Mouse (Mus musculus): ENCODE measurements around the gene Cacng1. TPM values are rescaled to one million over a fixed set of nuclear protein-coding genes. Genes with fewer than 3 reads are reported as not detected.

Gene Cacng1
- polyA plus RNA-seq, 1 experiment from 2014 or later, result 3.1 TPM

DNA sequence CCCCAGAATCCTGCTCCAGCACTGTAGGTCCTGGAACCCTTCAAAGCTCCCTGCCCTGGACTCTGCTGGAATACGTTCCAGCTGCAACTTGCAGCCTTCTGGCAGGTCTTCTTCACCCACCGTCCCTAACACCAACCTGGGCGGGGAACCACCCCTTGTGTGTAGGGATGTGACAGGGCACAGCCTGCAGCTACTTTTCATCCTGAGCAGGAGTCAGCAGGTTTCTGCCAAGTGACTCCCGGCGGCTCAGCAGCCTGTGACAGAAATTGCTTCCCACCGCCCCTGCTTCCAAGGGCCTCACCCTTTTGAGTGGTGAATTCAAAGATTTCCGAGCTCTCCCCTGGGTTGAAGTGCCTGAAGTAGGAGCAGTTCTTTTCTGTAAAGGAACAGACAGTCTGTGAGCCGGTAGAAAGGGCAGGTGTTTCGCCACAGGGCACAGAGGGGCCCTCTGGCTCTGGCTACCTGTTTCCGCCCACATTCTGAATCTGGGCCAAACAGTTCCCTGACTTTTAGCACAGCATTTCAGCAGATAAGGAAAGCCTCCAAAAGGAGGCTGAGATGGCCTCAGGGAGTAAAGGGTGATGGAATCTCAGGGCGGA lies 10.7 kb downstream of the Cacng1 start:
- Histone ChIP-seq H3K4me3 (replicated peaks) (no peak overlapping the region), H3K9me3 (no peaks in the 10 kb centered on the region), H3K27ac (no peak overlapping the region), H3K4me2 (no peak overlapping the region), H3K27me3 (no peaks in the 10 kb centered on the region; the same call in 1 of the 2 replicates), H3K4me1 (replicated peaks) (peaks cover 20% of the 10 kb centered on the region), H3K36me3 (no peaks in the 10 kb centered on the region), H3K9ac (replicated peaks) (no peak overlapping the region)
- no peak for ATAC-seq (ENCODE audit: insufficient number of reproducible peaks, insufficient read depth, low FRiP score, low TSS enrichment, low read depth)
- 67% methylated on average over 11 of the region's 11 CpGs for WGBS

DNA sequence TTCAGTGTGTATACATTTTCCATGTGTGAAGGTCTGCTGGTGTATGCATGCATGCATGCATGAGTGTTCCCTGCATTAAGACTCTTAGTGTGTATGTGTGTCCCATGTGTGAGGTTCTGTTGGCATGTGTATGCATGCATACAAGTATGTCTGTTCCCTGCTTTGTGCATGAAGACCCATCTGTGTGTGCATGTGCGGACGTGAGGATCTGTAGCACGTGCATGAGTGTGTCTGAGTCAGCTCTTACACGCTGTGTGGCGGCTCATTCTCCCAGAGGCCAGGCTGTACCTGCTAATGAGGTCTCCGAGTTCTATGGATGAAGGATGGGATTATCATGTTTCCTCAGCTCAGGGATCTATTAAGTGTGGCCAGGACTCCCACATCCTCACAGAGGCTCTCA lies 11.3 kb downstream of the Cacng1 start:
- Histone ChIP-seq H3K4me1 (replicated peaks) (peaks cover 17% of the 10 kb centered on the region), H3K27me3 (no peaks in the 10 kb centered on the region; the same call in 1 of the 2 replicates), H3K9me3 (no peaks in the 10 kb centered on the region), H3K9ac (replicated peaks) (no peak overlapping the region), H3K27ac (no peak overlapping the region), H3K4me2 (no peak overlapping the region), H3K4me3 (replicated peaks) (no peak overlapping the region), H3K36me3 (no peaks in the 10 kb centered on the region)
- 89% methylated on average over 6 of the region's 6 CpGs for WGBS
- no peak for ATAC-seq (ENCODE audit: insufficient number of reproducible peaks, insufficient read depth, low FRiP score, low TSS enrichment, low read depth)

DNA sequence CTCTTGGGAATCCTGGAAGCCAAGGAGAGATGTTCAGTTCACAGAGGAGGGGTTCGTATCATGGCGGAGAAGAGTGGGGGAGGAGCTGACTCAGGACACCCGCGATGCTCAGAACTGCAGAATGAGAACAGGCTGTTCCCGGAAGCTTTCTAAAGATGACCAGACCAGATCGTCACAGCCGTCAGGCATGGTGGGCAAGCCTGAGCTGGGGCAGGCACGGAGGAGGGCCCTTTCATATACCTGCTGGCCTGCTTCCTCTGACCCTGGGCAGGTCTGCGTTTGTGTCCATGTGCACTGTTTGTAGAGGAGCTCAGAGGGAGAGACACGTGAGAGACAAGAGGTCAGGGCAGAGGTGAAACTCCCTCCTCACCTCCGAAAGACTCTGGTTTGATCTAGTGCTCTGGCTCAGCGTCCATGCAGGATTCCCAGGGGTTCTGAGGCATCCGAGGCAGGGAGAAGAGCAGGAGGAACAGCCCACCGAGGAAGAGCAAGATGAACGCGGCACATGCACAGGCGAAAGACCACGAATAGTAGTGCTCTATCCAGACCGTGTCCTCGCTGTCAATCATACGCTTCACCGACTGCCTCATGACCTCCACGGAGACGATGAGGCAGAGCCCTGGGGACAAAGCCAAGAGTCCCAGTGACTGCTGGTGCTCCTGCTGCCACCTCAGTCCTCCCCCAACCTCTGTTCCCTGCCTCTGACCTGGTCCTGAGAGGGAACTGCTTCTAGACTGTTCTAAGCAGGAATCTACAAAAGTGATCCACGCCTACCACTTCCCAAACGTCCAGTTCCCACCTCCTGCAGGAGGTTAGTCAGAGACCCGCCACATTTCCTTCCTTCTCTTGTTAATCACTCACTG lies 12.8 kb downstream of the Cacng1 start:
- no peak overlapping the region for H3K4me3 ChIP-seq (replicated peaks)
- no peak for ATAC-seq (ENCODE audit: insufficient number of reproducible peaks, insufficient read depth, low FRiP score, low TSS enrichment, low read depth)
- no peaks in the 10 kb centered on the region; the same call in 1 of the 2 replicates for H3K27me3 ChIP-seq
- no peak overlapping the region for H3K9ac ChIP-seq (replicated peaks)
- no peak overlapping the region for H3K4me2 ChIP-seq
- 58% methylated on average over 27 of the region's 27 CpGs for WGBS
- no peak overlapping the region for H3K27ac ChIP-seq
- peaks cover 15% of the 10 kb centered on the region for H3K4me1 ChIP-seq (replicated peaks)
- H3K36me3 ChIP-seq, result no peaks in the 10 kb centered on the region
- no peaks in the 10 kb centered on the region for H3K9me3 ChIP-seq

DNA sequence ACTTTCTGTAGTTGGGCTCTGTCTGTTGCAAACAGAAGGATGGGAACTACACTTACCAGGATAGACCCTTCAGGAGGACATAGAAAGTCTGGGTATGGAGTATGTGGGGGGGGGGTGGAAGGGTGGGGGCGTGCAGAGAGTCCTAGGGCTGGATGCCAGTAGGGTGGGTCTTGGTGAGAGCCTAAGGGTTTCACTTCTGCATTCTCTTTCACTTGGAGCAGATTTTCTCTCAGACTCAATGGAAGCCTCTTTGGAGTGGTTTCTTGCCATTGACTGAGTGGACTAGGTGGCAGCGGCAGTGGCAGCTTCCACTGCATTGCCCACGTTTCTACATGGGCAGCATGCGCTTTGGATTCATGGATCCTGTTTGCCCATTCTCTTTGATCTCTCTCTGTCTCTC lies 16.4 kb downstream of the Cacng1 start:
- H3K9ac ChIP-seq (replicated peaks), result no peak overlapping the region
- H3K4me3 ChIP-seq (replicated peaks), result no peak overlapping the region
- no peaks in the 10 kb centered on the region for H3K36me3 ChIP-seq
- ATAC-seq (ENCODE audit: insufficient number of reproducible peaks, insufficient read depth, low FRiP score, low TSS enrichment, low read depth), result no peak
- peaks cover 21% of the 10 kb centered on the region for H3K4me1 ChIP-seq (replicated peaks)
- no peak overlapping the region for H3K27ac ChIP-seq
- 93% methylated on average over 4 of the region's 4 CpGs for WGBS
- H3K9me3 ChIP-seq, result no peaks in the 10 kb centered on the region
- H3K4me2 ChIP-seq, result no peak overlapping the region
- no peaks in the 10 kb centered on the region; the same call in 1 of the 2 replicates for H3K27me3 ChIP-seq

DNA sequence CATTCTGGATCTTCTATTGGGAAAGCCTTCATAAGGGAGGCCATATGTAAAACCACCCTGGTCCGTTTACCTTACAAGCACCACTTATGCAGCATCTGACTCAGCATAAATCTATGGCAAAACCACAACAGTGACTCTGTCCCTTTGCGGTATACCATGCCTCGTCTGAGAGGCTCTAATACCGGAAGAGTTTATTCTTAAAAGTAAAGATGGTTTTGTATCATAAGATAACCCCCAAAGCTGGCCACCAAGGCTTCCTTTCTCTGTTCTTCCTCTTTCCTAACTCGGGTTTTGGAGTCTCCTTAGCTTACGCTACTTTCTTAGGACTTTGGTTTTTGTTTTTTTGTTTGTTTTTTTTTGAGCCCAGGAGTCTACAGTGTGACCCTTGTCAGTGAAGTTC lies 23.0 kb downstream of the Cacng1 start:
- Histone ChIP-seq H3K9ac (replicated peaks) (no peak overlapping the region), H3K27ac (no peak overlapping the region), H3K27me3 (no peaks in the 10 kb centered on the region), H3K36me3 (peaks cover 4% of the 10 kb centered on the region), H3K4me3 (replicated peaks) (no peak overlapping the region), H3K4me1 (replicated peaks) (peaks cover 10% of the 10 kb centered on the region), H3K4me2 (no peak overlapping the region), H3K9me3 (no peaks in the 10 kb centered on the region)
- ATAC-seq (ENCODE audit: insufficient number of reproducible peaks, insufficient read depth, low FRiP score, low TSS enrichment, low read depth), result no peak
- 82% methylated on average over 6 of the region's 6 CpGs for WGBS

DNA sequence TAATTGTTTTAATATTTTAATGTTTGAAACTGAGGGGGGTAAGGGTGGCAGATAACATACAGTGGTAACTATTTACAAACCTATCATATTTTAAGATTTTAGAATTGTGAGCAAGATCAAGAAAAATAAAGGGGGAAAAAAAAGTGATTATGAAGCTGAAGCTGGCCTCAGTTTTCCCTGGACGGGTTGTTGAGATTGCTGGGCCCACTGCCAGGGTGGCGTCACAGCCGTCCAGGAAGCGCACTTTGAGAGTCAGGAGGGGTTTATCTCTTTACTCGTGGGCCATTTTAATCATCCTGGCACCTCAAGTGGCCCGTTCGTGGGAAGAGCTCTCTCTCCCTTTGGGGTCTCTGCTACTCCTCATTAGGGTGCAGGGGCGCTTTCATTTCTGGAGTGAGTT lies 24.8 kb downstream of the Cacng1 start:
- 76% methylated on average over 8 of the region's 8 CpGs for WGBS
- Histone ChIP-seq H3K4me3 (replicated peaks) (no peak overlapping the region), H3K9ac (replicated peaks) (no peak overlapping the region), H3K36me3 (peaks cover 17% of the 10 kb centered on the region), H3K4me2 (no peak overlapping the region), H3K4me1 (replicated peaks) (peaks cover 10% of the 10 kb centered on the region), H3K27me3 (no peaks in the 10 kb centered on the region), H3K27ac (no peak overlapping the region), H3K9me3 (no peaks in the 10 kb centered on the region)
- ATAC-seq (ENCODE audit: insufficient number of reproducible peaks, insufficient read depth, low FRiP score, low TSS enrichment, low read depth), result no peak

DNA sequence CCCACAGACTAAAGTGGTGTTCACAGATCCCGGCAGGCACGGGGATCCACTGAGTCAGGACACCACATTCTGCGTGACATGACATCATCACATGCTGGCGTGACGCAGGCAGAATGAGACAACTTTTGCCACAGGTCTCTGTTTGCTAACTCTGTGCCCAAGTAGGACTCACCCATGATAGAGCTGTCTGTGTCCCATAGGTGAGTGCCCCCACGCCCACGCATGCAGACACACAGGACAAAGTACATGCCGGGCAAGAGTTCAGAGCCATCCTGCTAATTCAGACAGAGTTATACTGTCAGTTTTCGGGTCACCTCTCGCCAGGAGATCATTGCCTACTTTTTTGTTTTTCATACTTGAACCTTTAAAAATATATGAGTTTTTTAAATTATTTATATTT lies 27.8 kb downstream of the Cacng1 start:
- ATAC-seq (ENCODE audit: insufficient number of reproducible peaks, insufficient read depth, low FRiP score, low TSS enrichment, low read depth), result no peak
- Histone ChIP-seq H3K9me3 (no peaks in the 10 kb centered on the region), H3K36me3 (peaks cover 35% of the 10 kb centered on the region), H3K4me3 (replicated peaks) (no peak overlapping the region), H3K4me2 (no peak overlapping the region), H3K9ac (replicated peaks) (no peak overlapping the region), H3K27me3 (no peaks in the 10 kb centered on the region), H3K4me1 (replicated peaks) (peaks cover 9% of the 10 kb centered on the region), H3K27ac (no peak overlapping the region)
- WGBS, result 94% methylated on average over 10 of the region's 10 CpGs

DNA sequence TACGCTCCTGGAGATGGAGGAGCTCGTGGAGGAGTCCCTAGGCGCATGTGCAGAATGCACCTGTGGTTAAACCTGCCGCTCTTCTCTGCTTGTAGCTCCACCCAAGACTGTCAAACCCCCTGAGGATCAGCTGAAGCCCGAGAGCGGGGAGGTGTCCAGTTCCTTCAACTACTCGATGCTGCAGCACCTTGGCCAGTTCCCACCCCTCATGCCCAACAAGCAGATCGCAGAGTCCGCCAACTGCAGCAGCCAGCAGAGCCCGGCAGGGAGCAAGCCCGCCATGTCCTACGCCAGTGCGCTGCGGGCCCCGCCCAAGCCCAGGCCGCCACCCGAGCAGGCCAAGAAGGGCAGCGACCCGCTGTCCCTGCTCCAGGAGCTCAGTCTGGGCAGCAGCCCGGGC lies 30.0 kb downstream of the Cacng1 start:
- H3K4me3 ChIP-seq (replicated peaks), result no peak overlapping the region
- H3K27me3 ChIP-seq, result no peaks in the 10 kb centered on the region
- no peaks in the 10 kb centered on the region for H3K9me3 ChIP-seq
- WGBS, result 86% methylated on average over 20 of the region's 20 CpGs
- H3K4me1 ChIP-seq (replicated peaks), result peaks cover 16% of the 10 kb centered on the region
- H3K36me3 ChIP-seq, result peaks cover 35% of the 10 kb centered on the region
- H3K4me2 ChIP-seq, result no peak overlapping the region
- ATAC-seq (ENCODE audit: insufficient number of reproducible peaks, insufficient read depth, low FRiP score, low TSS enrichment, low read depth), result no peak
- no peak overlapping the region for H3K9ac ChIP-seq (replicated peaks)
- H3K27ac ChIP-seq, result no peak overlapping the region

DNA sequence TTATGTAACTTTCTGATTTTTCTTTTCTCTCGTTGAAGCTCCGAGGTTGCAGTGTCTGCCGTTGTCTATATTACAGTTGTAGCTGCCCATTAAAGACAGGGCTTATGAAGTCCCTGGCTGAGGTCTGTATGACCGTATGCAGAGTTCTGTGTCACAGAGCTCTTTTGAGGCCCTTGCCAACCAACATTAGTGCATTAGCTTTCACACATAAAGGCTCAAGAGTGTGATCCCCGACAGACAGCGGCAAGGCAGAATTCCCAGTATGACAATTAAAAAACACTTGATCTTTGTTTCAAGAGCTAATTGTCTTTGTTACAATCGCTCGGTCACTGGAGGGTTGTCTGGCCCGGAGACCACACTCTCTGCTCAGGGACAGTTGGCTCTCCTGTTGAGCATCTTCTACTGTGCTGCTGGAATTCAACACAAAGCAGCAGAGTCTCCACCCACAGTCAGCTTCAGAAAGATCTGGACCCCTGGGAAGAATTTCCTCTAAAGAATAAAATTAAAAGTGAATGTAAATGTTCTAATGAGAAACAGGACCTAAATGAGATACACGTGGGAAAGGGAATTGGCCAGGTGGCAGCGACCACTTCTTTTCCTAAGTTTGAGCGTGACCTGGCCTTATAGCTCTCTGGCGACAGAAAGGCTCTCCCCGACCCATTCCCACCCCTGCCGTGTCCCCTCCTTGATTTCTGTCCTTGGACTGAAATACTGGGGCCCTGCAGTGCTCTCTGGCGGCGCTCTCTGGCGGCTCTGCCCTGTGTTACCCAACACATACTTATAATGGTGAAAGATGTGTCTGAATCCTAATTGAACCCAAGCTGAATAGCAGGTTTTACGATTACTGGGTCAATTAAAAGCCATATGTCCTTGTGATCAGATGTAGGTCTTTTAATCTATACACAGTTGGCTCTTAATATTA lies 32.5 kb downstream of the Cacng1 start:
- H3K4me2 ChIP-seq, result no peak overlapping the region
- peaks cover 16% of the 10 kb centered on the region for H3K4me1 ChIP-seq (replicated peaks)
- H3K36me3 ChIP-seq, result peaks cover 36% of the 10 kb centered on the region
- H3K9me3 ChIP-seq, result no peaks in the 10 kb centered on the region
- H3K9ac ChIP-seq (replicated peaks), result no peak overlapping the region
- H3K27me3 ChIP-seq, result no peaks in the 10 kb centered on the region
- WGBS, result 48% methylated on average over 19 of the region's 19 CpGs
- no peak for ATAC-seq (ENCODE audit: insufficient number of reproducible peaks, insufficient read depth, low FRiP score, low TSS enrichment, low read depth)
- no peak overlapping the region for H3K27ac ChIP-seq
- no peak overlapping the region for H3K4me3 ChIP-seq (replicated peaks)

DNA sequence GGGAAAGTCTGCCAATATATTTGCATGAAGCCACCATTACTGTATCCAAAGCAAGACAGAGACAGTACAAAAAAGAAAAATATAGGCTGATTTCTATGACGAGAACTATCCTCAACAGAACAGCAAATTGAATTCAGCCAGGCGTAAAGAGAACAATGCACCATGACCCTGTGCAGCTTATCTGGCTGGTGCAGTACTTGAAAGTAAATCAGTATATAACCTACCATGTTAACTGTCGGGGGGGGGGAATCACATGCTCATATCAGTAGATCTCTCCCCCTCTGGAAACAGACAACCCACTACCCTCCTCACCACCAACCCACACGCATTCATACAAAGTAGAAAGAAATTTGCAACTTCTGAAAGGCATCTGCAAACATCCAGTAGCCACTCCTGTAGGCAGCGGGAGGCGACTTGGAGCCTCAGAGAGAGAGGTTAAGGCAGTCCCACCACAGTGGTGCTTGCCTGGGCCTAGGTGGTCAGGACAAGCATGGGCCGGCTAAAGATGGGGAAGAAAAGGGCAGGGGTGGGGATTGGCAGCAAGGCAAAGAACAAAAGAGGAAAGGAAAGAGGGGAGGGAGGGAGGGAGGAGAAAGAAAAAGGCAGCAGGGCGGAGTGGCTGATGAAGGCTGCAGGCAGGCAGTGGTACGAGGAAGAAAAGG lies 33.5 kb downstream of the Cacng1 start:
- Histone ChIP-seq H3K27me3 (no peaks in the 10 kb centered on the region), H3K9ac (replicated peaks) (no peak overlapping the region), H3K4me2 (no peak overlapping the region), H3K36me3 (peaks cover 31% of the 10 kb centered on the region), H3K4me3 (replicated peaks) (no peak overlapping the region), H3K27ac (no peak overlapping the region), H3K4me1 (replicated peaks) (peaks cover 16% of the 10 kb centered on the region), H3K9me3 (no peaks in the 10 kb centered on the region)
- no peak for ATAC-seq (ENCODE audit: insufficient number of reproducible peaks, insufficient read depth, low FRiP score, low TSS enrichment, low read depth)
- 82% methylated on average over 9 of the region's 9 CpGs for WGBS

Data from limb, embryonic 12.5 days (tissue).